Mouse (Mus musculus): Measurements from ENCODE around the gene Fam160a2. TPM values are rescaled to one million over a fixed set of nuclear protein-coding genes. Genes with fewer than 3 reads are reported as not detected.
A peak's percentile ranks its signal among the peaks of the same experiment; 100 is the strongest.

Fam160a2 gene
- polyA plus RNA-seq (2012; rRNA removed): 48.0 and 102 TPM in 2 replicates

DNA sequence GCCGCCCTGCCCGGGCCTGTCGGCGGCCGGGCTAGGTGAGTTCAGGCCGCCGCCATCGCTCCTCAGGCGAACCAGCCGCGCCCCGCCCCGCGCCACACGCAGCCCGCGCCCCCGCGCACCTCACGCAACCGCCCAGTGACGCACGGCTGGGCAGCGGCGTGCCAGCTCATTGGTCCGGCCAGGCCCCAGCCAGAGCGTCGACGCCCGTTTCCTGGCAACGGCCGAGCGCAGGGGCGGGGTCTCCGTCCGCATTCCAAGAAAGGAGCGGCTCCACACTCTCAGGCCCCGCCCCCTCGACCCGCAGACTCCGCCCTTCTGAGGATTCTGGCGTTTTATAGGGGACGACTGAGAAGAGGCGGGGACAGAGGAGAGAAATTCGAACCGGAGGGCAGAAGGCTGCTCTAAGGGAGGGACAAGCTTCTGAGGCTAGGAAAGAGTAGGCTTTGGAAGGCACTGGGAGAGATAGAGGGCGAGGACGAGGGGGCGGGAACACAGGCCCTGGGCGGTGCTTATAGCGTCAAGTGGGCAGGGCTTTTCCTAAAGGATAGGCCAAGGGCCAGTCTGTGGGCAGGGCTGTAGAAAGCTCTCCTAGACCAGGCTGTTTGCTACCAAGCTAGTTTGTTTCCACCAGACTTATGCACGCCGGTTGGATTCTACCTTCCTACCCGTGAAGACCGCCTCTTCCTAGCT lies at the start of gene Fam160a2:
Fam160a2 (minus strand) TSS at position 120 of the 690 bp plus-strand sequence.
- Histone ChIP-seq H3K4me1 (ENCODE audit: control insufficient read depth, insufficient read depth, insufficient read length, low read length) (peaks cover 4% of the 10 kb centered on the region; the same call in 1 of the 2 replicates), H3K4me3 (ENCODE audit: low read depth, low read length) (peak within 1 kb of the TSS; percentile 81), H3K27ac (ENCODE audit: insufficient read depth, low read depth, low read length) (peak within 1 kb of the TSS; percentile 62), H3K27me3 (ENCODE audit: control insufficient read depth, insufficient read depth, low read length) (no peaks in the 10 kb centered on the region), H3K36me3 (ENCODE audit: control insufficient read depth, insufficient read depth, low read length) (no peaks in the 10 kb centered on the region)
- TF ChIP-seq CTCF (IDR thresholded peaks at IDR 0.05; ENCODE audit: extremely low read depth, insufficient read length, insufficient replicate concordance, low read depth, low read length) (no peak), POLR2A (IDR thresholded peaks at IDR 0.05; ENCODE audit: low read depth, low read length) (peak; percentile 56)
- WGBS: under 1% methylated on average over 55 of the region's 55 CpGs

DNA sequence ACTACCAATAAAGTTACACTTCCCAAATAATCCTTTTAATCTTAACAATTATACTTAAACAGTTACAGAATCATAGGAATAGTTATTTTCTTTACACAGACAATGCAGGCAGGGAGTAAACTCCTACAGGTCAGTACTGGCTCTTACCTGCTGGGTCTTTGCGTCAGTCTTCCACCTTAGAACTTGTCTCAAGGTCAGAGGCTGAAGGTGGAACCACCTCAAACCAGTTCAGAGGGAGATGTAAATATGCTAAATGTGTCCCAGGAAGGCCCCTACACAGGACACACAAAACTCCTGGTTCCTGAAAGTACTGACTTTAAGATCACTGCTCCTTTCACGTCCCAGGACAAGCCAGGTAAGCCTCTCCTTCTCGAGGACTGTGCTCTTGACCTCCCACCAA lies 45.2 kb upstream of the Fam160a2 start:
- Histone ChIP-seq H3K36me3 (ENCODE audit: control insufficient read depth, insufficient read depth, low read length) (no peaks in the 10 kb centered on the region), H3K27ac (ENCODE audit: insufficient read depth, low read depth, low read length) (no peak overlapping the region), H3K27me3 (ENCODE audit: control insufficient read depth, insufficient read depth, low read length) (no peaks in the 10 kb centered on the region), H3K4me1 (ENCODE audit: control insufficient read depth, insufficient read depth, insufficient read length, low read length) (no peaks in the 10 kb centered on the region), H3K4me3 (ENCODE audit: low read depth, low read length) (no peak overlapping the region)
- TF ChIP-seq POLR2A (IDR thresholded peaks at IDR 0.05; ENCODE audit: low read depth, low read length) (no peak), CTCF (IDR thresholded peaks at IDR 0.05; ENCODE audit: extremely low read depth, insufficient read length, insufficient replicate concordance, low read depth, low read length) (no peak)
- 63% methylated on average over 3 of the region's 3 CpGs for WGBS

- Histone ChIP-seq H3K27me3 (ENCODE audit: control insufficient read depth, insufficient read depth, low read length) (no peaks in the 10 kb centered on the region), H3K36me3 (ENCODE audit: control insufficient read depth, insufficient read depth, low read length) (no peaks in the 10 kb centered on the region), H3K4me1 (ENCODE audit: control insufficient read depth, insufficient read depth, insufficient read length, low read length) (no peaks in the 10 kb centered on the region), H3K27ac (ENCODE audit: insufficient read depth, low read depth, low read length) (no peak overlapping the region), H3K4me3 (ENCODE audit: low read depth, low read length) (no peak overlapping the region)
- TF ChIP-seq POLR2A (IDR thresholded peaks at IDR 0.05; ENCODE audit: low read depth, low read length): no peak
- no peak for TF ChIP-seq CTCF (IDR thresholded peaks at IDR 0.05; ENCODE audit: extremely low read depth, insufficient read length, insufficient replicate concordance, low read depth, low read length)
- 30% methylated on average over 4 of the region's 4 CpGs for WGBS
Measured at GRCm38 (mm10) chr7:105441426-105441825, 41.6 kb upstream of the Fam160a2 start.

DNA sequence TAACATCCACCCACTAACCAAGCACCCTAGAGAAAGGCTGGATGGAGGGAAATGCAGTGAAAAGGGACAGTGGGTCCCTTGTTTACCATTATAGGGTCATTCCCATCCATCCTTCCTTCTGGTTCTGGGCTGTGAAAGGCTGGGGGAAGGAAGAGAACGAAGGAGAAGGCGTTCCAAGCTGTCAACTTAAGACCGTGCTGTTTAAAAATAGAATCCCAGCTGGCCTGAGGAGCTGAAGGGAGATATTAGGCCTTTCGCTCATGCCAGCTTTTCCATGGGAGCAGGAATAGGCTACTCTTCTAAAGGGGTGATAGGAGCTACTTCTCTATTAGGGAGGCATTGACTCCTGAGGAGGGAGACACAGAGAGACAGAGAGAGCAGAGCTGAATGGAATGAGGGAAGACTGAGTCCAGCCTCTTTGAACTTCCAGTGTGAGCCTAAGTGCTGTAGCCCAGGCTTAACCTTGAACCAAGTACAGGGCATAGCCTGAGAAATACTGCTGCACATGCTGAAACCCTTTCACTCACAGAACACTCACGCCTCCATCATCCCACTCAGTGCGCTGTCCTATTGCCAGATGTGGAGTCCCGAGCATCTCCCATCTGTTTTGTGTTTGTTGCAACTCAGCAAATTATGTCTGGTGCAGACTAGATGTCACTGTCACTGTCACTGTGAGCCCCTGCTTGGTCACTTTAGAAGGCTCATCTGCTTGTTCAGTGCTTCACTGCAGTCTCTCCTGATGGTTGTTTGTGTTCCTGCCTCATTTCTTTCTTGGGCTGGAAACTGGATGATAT lies 38.3 kb upstream of the Fam160a2 start:
- Histone ChIP-seq H3K4me1 (ENCODE audit: control insufficient read depth, insufficient read depth, insufficient read length, low read length) (no peaks in the 10 kb centered on the region), H3K36me3 (ENCODE audit: control insufficient read depth, insufficient read depth, low read length) (no peaks in the 10 kb centered on the region), H3K27me3 (ENCODE audit: control insufficient read depth, insufficient read depth, low read length) (no peaks in the 10 kb centered on the region), H3K27ac (ENCODE audit: insufficient read depth, low read depth, low read length) (no peak overlapping the region), H3K4me3 (ENCODE audit: low read depth, low read length) (no peak overlapping the region)
- TF ChIP-seq POLR2A (IDR thresholded peaks at IDR 0.05; ENCODE audit: low read depth, low read length): no peak
- TF ChIP-seq CTCF (IDR thresholded peaks at IDR 0.05; ENCODE audit: extremely low read depth, insufficient read length, insufficient replicate concordance, low read depth, low read length): no peak
- 73% methylated on average over 7 of the region's 7 CpGs for whole genome bisulfite sequencing

- WGBS: 84% methylated on average over 22 of the region's 22 CpGs
- Histone ChIP-seq H3K4me1 (ENCODE audit: control insufficient read depth, insufficient read depth, insufficient read length, low read length) (no peaks in the 10 kb centered on the region), H3K27ac (ENCODE audit: insufficient read depth, low read depth, low read length) (no peak overlapping the region), H3K4me3 (ENCODE audit: low read depth, low read length) (no peak overlapping the region), H3K27me3 (ENCODE audit: control insufficient read depth, insufficient read depth, low read length) (no peaks in the 10 kb centered on the region), H3K36me3 (ENCODE audit: control insufficient read depth, insufficient read depth, low read length) (no peaks in the 10 kb centered on the region)
- TF ChIP-seq CTCF (IDR thresholded peaks at IDR 0.05; ENCODE audit: extremely low read depth, insufficient read length, insufficient replicate concordance, low read depth, low read length) (no peak), POLR2A (IDR thresholded peaks at IDR 0.05; ENCODE audit: low read depth, low read length) (no peak)
Measured at GRCm38 (mm10) chr7:105434798-105435197, 34.9 kb upstream of the Fam160a2 start.

GRCm38 (mm10) chr7:105433859-105434258 lies 34.0 kb upstream of the Fam160a2 start:
- TF ChIP-seq CTCF (IDR thresholded peaks at IDR 0.05; ENCODE audit: extremely low read depth, insufficient read length, insufficient replicate concordance, low read depth, low read length) (no peak), POLR2A (IDR thresholded peaks at IDR 0.05; ENCODE audit: low read depth, low read length) (no peak)
- Histone ChIP-seq H3K4me1 (ENCODE audit: control insufficient read depth, insufficient read depth, insufficient read length, low read length) (no peaks in the 10 kb centered on the region), H3K27me3 (ENCODE audit: control insufficient read depth, insufficient read depth, low read length) (no peaks in the 10 kb centered on the region), H3K27ac (ENCODE audit: insufficient read depth, low read depth, low read length) (no peak overlapping the region), H3K4me3 (ENCODE audit: low read depth, low read length) (no peak overlapping the region), H3K36me3 (ENCODE audit: control insufficient read depth, insufficient read depth, low read length) (no peaks in the 10 kb centered on the region)
- WGBS: 84% methylated on average over 17 of the region's 17 CpGs

- Histone ChIP-seq H3K27ac (ENCODE audit: insufficient read depth, low read depth, low read length) (no peak overlapping the region), H3K4me3 (ENCODE audit: low read depth, low read length) (no peak overlapping the region), H3K36me3 (ENCODE audit: control insufficient read depth, insufficient read depth, low read length) (no peaks in the 10 kb centered on the region), H3K27me3 (ENCODE audit: control insufficient read depth, insufficient read depth, low read length) (no peaks in the 10 kb centered on the region), H3K4me1 (ENCODE audit: control insufficient read depth, insufficient read depth, insufficient read length, low read length) (no peaks in the 10 kb centered on the region)
- 46% methylated on average over 1 of the region's 1 CpGs for WGBS
- no peak for TF ChIP-seq POLR2A (IDR thresholded peaks at IDR 0.05; ENCODE audit: low read depth, low read length)
Measured at GRCm38 (mm10) chr7:105432058-105432457, 32.2 kb upstream of the Fam160a2 start.

Measured in small intestine, adult 2 months (tissue).